Comparison of ENCODE assay signal across 23 mouse cellular contexts in the genomic region with DNA sequence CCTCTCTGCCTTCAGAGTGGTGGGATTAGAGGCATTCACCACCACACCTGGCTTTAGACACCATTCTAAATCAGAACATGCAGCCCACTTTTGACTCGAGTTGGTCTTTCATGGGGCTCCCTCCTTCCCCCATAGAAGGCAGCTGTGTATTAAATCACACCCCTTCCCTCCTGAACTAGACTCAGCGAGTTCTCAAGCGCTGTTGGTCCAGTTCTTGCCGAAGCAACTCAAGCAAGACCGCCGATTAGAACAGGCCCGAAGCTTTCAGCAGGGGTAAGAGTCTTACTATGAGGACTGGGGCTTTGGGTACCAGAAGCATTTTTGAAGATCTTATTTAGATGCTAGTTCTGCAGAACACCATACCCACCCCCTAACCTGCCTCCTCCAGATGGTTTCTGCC. TPM values are rescaled to one million over a fixed set of nuclear protein-coding genes. Genes with fewer than 3 reads are reported as not detected.
DNase-seq lines count a peak whose midpoint lies in the region; ATAC-seq and TF ChIP-seq lines count a peak whose summit lies in the region.
"Had no signal": no experiment of that assay in that cellular context is flagged by ENCODE, and none has a peak within 500 bp of the region (broad histone marks: within the 10 kb centered on the region; RNA-seq: fewer than 3 reads in every experiment).

No protein-coding gene starts in this region.

- H3K36me3 ChIP-seq in hindbrain, embryonic 16.5 days (ENCODE audit: control insufficient read depth, insufficient read depth, low read length): no peaks in the 10 kb centered on the region
- no peaks in the 10 kb centered on the region for H3K36me3 ChIP-seq in hindbrain, embryonic 14.5 days (replicated peaks; ENCODE audit: control insufficient read depth, insufficient read depth)
- no peaks in the 10 kb centered on the region for H3K36me3 ChIP-seq in midbrain, embryonic 11.5 days (ENCODE audit: control insufficient read depth, insufficient read depth, low read length)
- H3K36me3 ChIP-seq in midbrain, embryonic 13.5 days: no peaks in the 10 kb centered on the region
- no peaks in the 10 kb centered on the region for H3K36me3 ChIP-seq in testis, adult 2 months (ENCODE audit: control insufficient read depth, insufficient read depth, low read length)
- no peaks in the 10 kb centered on the region for H3K36me3 ChIP-seq in limb, embryonic 10.5 days
- no peaks in the 10 kb centered on the region for H3K36me3 ChIP-seq in forebrain, embryonic 16.5 days (ENCODE audit: control insufficient read depth, insufficient read depth)
- H3K36me3 ChIP-seq: embryonic facial prominence, embryonic 12.5 days; forebrain, embryonic 15.5 days had no signal

- H3K9ac ChIP-seq in hindbrain, embryonic 16.5 days (ENCODE audit: low read depth, low read length): no peak overlapping the region
- no peak overlapping the region for H3K9ac ChIP-seq in hindbrain, embryonic 14.5 days
- H3K9ac ChIP-seq in midbrain, embryonic 11.5 days (ENCODE audit: low read length): no peak overlapping the region
- no peak overlapping the region for H3K9ac ChIP-seq in midbrain, embryonic 13.5 days (replicated peaks)
- H3K9ac ChIP-seq in forebrain, embryonic 16.5 days (replicated peaks; ENCODE audit: low read depth, low read length): no peak overlapping the region

- H3K4me2 ChIP-seq in hindbrain, embryonic 16.5 days (ENCODE audit: low read length): no peak overlapping the region
- H3K4me2 ChIP-seq in hindbrain, embryonic 14.5 days (replicated peaks): no peak overlapping the region
- no peak overlapping the region for H3K4me2 ChIP-seq in midbrain, embryonic 11.5 days
- no peak overlapping the region for H3K4me2 ChIP-seq in midbrain, embryonic 13.5 days (replicated peaks)
- no peak overlapping the region for H3K4me2 ChIP-seq in forebrain, embryonic 16.5 days (ENCODE audit: low read length)

- peaks cover 4% of the 10 kb centered on the region for H3K4me1 ChIP-seq in hindbrain, embryonic 16.5 days (ENCODE audit: control insufficient read depth, insufficient read depth, low read depth, low read length)
- H3K4me1 ChIP-seq in hindbrain, embryonic 14.5 days (replicated peaks; ENCODE audit: control insufficient read depth, insufficient read depth, low read length): no peaks in the 10 kb centered on the region; the same call in 1 of the 2 replicates
- H3K4me1 ChIP-seq in midbrain, embryonic 11.5 days (ENCODE audit: control insufficient read depth, insufficient read depth, low read length): peaks cover 8% of the 10 kb centered on the region
- H3K4me1 ChIP-seq in midbrain, embryonic 13.5 days (replicated peaks): peaks cover 12% of the 10 kb centered on the region
- peaks cover 3% of the 10 kb centered on the region; the same call in 1 of the 2 replicates for H3K4me1 ChIP-seq in testis, adult 2 months (ENCODE audit: control insufficient read depth, insufficient read depth, low read length)
- peaks cover 12% of the 10 kb centered on the region for H3K4me1 ChIP-seq in limb, embryonic 10.5 days
- H3K4me1 ChIP-seq in forebrain, embryonic 16.5 days (replicated peaks; ENCODE audit: control insufficient read depth, insufficient read depth, low read length): peaks cover 8% of the 10 kb centered on the region

- no peak for TF ChIP-seq POLR2A in testis, adult 2 months (IDR thresholded peaks at IDR 0.05; ENCODE audit: control insufficient read depth, low read depth, low read length)

- no peak overlapping the region for H3K4me3 ChIP-seq in hindbrain, embryonic 16.5 days (ENCODE audit: low read length)
- H3K4me3 ChIP-seq in hindbrain, embryonic 14.5 days (replicated peaks; ENCODE audit: low read length): no peak overlapping the region
- no peak overlapping the region for H3K4me3 ChIP-seq in midbrain, embryonic 11.5 days (ENCODE audit: low read depth, low read length)
- no peak overlapping the region for H3K4me3 ChIP-seq in midbrain, embryonic 13.5 days (replicated peaks)
- H3K4me3 ChIP-seq in testis, adult 2 months (ENCODE audit: control insufficient read depth, low read depth, low read length): peak overlapping the region; percentile 87
- no peak overlapping the region for H3K4me3 ChIP-seq in limb, embryonic 10.5 days
- no peak overlapping the region for H3K4me3 ChIP-seq in forebrain, embryonic 16.5 days (replicated peaks; ENCODE audit: low read length)

- 82% methylated on average over 7 of the region's 7 CpGs for WGBS in hindbrain, embryonic 16.5 days
- WGBS in hindbrain, embryonic 14.5 days: 82% methylated on average over 7 of the region's 7 CpGs
- 76% methylated on average over 7 of the region's 7 CpGs for WGBS in midbrain, embryonic 11.5 days
- 78% methylated on average over 7 of the region's 7 CpGs for WGBS in midbrain, embryonic 13.5 days
- WGBS in limb, embryonic 10.5 days: 88% methylated on average over 7 of the region's 7 CpGs
- WGBS in forebrain, embryonic 16.5 days: 80% methylated on average over 7 of the region's 7 CpGs

- no peak overlapping the region for H3K27ac ChIP-seq in hindbrain, embryonic 16.5 days (ENCODE audit: low read depth, low read length)
- no peak overlapping the region for H3K27ac ChIP-seq in hindbrain, embryonic 14.5 days
- no peak overlapping the region for H3K27ac ChIP-seq in midbrain, embryonic 11.5 days (ENCODE audit: low read depth, low read length)
- no peak overlapping the region for H3K27ac ChIP-seq in midbrain, embryonic 13.5 days
- H3K27ac ChIP-seq in testis, adult 2 months (ENCODE audit: control insufficient read depth, insufficient read depth, low read depth, low read length): no peak overlapping the region
- H3K27ac ChIP-seq in limb, embryonic 10.5 days: no peak overlapping the region
- H3K27ac ChIP-seq in forebrain, embryonic 16.5 days (ENCODE audit: low read length): no peak overlapping the region
- H3K27ac ChIP-seq: embryonic facial prominence, embryonic 12.5 days; forebrain, embryonic 13.5 days; forebrain, embryonic 15.5 days had no signal

- ATAC-seq in hindbrain, embryonic 16.5 days: 0 out of 2 replicates have a peak, but pooled peaks have one; percentile 8
- no peak for ATAC-seq in hindbrain, embryonic 14.5 days (ENCODE audit: low FRiP score)
- ATAC-seq in midbrain, embryonic 11.5 days (ENCODE audit: low FRiP score): no peak
- ATAC-seq in midbrain, embryonic 13.5 days: no peak
- no peak for ATAC-seq in forebrain, embryonic 16.5 days

- no peaks in the 10 kb centered on the region for H3K9me3 ChIP-seq in hindbrain, embryonic 16.5 days (ENCODE audit: control insufficient read depth, low read length)
- no peaks in the 10 kb centered on the region for H3K9me3 ChIP-seq in hindbrain, embryonic 14.5 days (ENCODE audit: control insufficient read depth, low read length)
- no peaks in the 10 kb centered on the region for H3K9me3 ChIP-seq in midbrain, embryonic 11.5 days (ENCODE audit: control insufficient read depth, low read length)
- H3K9me3 ChIP-seq in midbrain, embryonic 13.5 days: no peaks in the 10 kb centered on the region
- no peaks in the 10 kb centered on the region for H3K9me3 ChIP-seq in limb, embryonic 10.5 days (replicated peaks)
- no peaks in the 10 kb centered on the region for H3K9me3 ChIP-seq in forebrain, embryonic 16.5 days (ENCODE audit: control insufficient read depth, low read length)
- H3K9me3 ChIP-seq: embryonic facial prominence, embryonic 12.5 days; forebrain, embryonic 13.5 days; forebrain, embryonic 15.5 days had no signal

- no peak for TF ChIP-seq CTCF in testis, adult 2 months (IDR thresholded peaks at IDR 0.05; ENCODE audit: control insufficient read depth, insufficient read depth, insufficient replicate concordance, low read depth, low read length)

- H3K27me3 ChIP-seq in hindbrain, embryonic 16.5 days (replicated peaks; ENCODE audit: control insufficient read depth, insufficient read depth, low read length): no peaks in the 10 kb centered on the region; the same call in 1 of the 2 replicates
- peaks cover 29% of the 10 kb centered on the region for H3K27me3 ChIP-seq in hindbrain, embryonic 14.5 days (ENCODE audit: control insufficient read depth, insufficient read depth, low read length)
- H3K27me3 ChIP-seq in midbrain, embryonic 11.5 days (ENCODE audit: control insufficient read depth, insufficient read depth, low read length): peaks cover 5% of the 10 kb centered on the region; the same call in 1 of the 2 replicates
- H3K27me3 ChIP-seq in midbrain, embryonic 13.5 days: peaks cover 30% of the 10 kb centered on the region
- no peaks in the 10 kb centered on the region for H3K27me3 ChIP-seq in testis, adult 2 months (ENCODE audit: control insufficient read depth, insufficient read depth, low read length)
- H3K27me3 ChIP-seq in limb, embryonic 10.5 days (ENCODE audit: low read depth, poor library complexity, severe bottlenecking): peaks cover 51% of the 10 kb centered on the region
- H3K27me3 ChIP-seq in forebrain, embryonic 16.5 days (replicated peaks; ENCODE audit: control insufficient read depth, insufficient read depth, low read length): peaks cover 2% of the 10 kb centered on the region
- H3K27me3 ChIP-seq: forebrain, embryonic 15.5 days had no signal

- DNase-seq in hindbrain, embryonic 14.5 days (ENCODE audit: low spot score): no peak
- DNase-seq in midbrain, embryonic 11.5 days (ENCODE audit: low spot score, missing footprints): peak; percentile 82
- no peak for DNase-seq in testis, postnatal 14 days (ENCODE audit: low spot score)
- DNase-seq in limb, embryonic 10.5 days (ENCODE audit: low spot score): peak; percentile 28
- DNase-seq: adrenal gland, adult 2 months; adrenal gland, postnatal 25 days; cerebellum, adult 11 months; cerebellum, adult 18-20 months; cerebellum, adult 8-10 months; cerebellum, adult 9-11 months; cerebellum, postnatal 14 days; cerebellum, postnatal 36 days; embryo, embryonic 11 days had no signal

RNA-seq across cellular contexts. Expression of a gene that starts 0.8 kb away (rescaled TPM):
- 0.15 TPM in 1 of 2 replicates, not detected in the other for polyA plus RNA-seq in hindbrain, embryonic 16.5 days (2015; fragmentation: Nextera tagmentation; extraction: Ambion mirVana)
- polyA plus RNA-seq in hindbrain, embryonic 14.5 days (2014; fragmentation: Nextera tagmentation; extraction: Ambion mirVana): not detected in 2 replicates
- polyA plus RNA-seq in midbrain, embryonic 11.5 days (2014; fragmentation: Nextera tagmentation; extraction: Ambion mirVana): not detected in 2 replicates
- polyA plus RNA-seq in midbrain, embryonic 13.5 days (2015; fragmentation: Nextera tagmentation; extraction: Ambion mirVana): not detected in 2 replicates
- 2,582 and 2,785 TPM in 2 replicates for polyA plus RNA-seq in testis, adult 2 months (2012; rRNA removed)
- polyA plus RNA-seq in limb, embryonic 10.5 days (2016; fragmentation: Nextera tagmentation; extraction: Ambion mirVana): not detected in 2 replicates
- polyA plus RNA-seq in forebrain, embryonic 16.5 days (2015; fragmentation: Nextera tagmentation; extraction: Ambion mirVana): not detected in 2 replicates
- polyA plus RNA-seq: adrenal gland, adult 2 months; brain, embryonic 14.5 days; C2C12; embryonic facial prominence, embryonic 12.5 days; forebrain, embryonic 11.5 days; forebrain, embryonic 13.5 days; forebrain, embryonic 15.5 days had no signal

RNA-seq across cellular contexts. Expression of a gene that starts 6.2 kb away (rescaled TPM):
- polyA plus RNA-seq in hindbrain, embryonic 16.5 days (2015; fragmentation: Nextera tagmentation; extraction: Ambion mirVana): 0.28 and 0.46 TPM in 2 replicates
- 0.18 and 0.40 TPM in 2 replicates for polyA plus RNA-seq in hindbrain, embryonic 14.5 days (2014; fragmentation: Nextera tagmentation; extraction: Ambion mirVana)
- not detected in 2 replicates for polyA plus RNA-seq in midbrain, embryonic 11.5 days (2014; fragmentation: Nextera tagmentation; extraction: Ambion mirVana)
- 0.15 and 0.22 TPM in 2 replicates for polyA plus RNA-seq in midbrain, embryonic 13.5 days (2015; fragmentation: Nextera tagmentation; extraction: Ambion mirVana)
- polyA plus RNA-seq in testis, adult 2 months (2012; rRNA removed): 0.37 and 0.53 TPM in 2 replicates
- polyA plus RNA-seq in limb, embryonic 10.5 days (2016; fragmentation: Nextera tagmentation; extraction: Ambion mirVana): 0.21 and 0.84 TPM in 2 replicates
- 0.16 TPM in 1 of 2 replicates, not detected in the other for polyA plus RNA-seq in forebrain, embryonic 16.5 days (2015; fragmentation: Nextera tagmentation; extraction: Ambion mirVana)
- polyA plus RNA-seq: C2C12 had no signal

RNA-seq across cellular contexts. Expression of a gene that starts 55.9 kb away (rescaled TPM):
- 6.0 and 8.6 TPM in 2 replicates for polyA plus RNA-seq in hindbrain, embryonic 16.5 days (2015; fragmentation: Nextera tagmentation; extraction: Ambion mirVana)
- polyA plus RNA-seq in hindbrain, embryonic 14.5 days (2014; fragmentation: Nextera tagmentation; extraction: Ambion mirVana): 5.3 and 5.6 TPM in 2 replicates
- polyA plus RNA-seq in midbrain, embryonic 11.5 days (2014; fragmentation: Nextera tagmentation; extraction: Ambion mirVana): 2.3 and 3.2 TPM in 2 replicates
- 1.3 and 2.6 TPM in 2 replicates for polyA plus RNA-seq in midbrain, embryonic 13.5 days (2015; fragmentation: Nextera tagmentation; extraction: Ambion mirVana)
- 2.1 and 2.3 TPM in 2 replicates for polyA plus RNA-seq in testis, adult 2 months (2012; rRNA removed)
- polyA plus RNA-seq in limb, embryonic 10.5 days (2016; fragmentation: Nextera tagmentation; extraction: Ambion mirVana): 3.2 and 3.6 TPM in 2 replicates
- 3.3 and 4.5 TPM in 2 replicates for polyA plus RNA-seq in forebrain, embryonic 16.5 days (2015; fragmentation: Nextera tagmentation; extraction: Ambion mirVana)

Comparison
In these comparisons a context has a peak if more than half of its experiments do, and no peak if none do; other contexts are left out.
1. DNase-seq: peak in midbrain, embryonic 11.5 days (single experiment) and limb, embryonic 10.5 days (single experiment); none in hindbrain, embryonic 14.5 days (single experiment) and testis, postnatal 14 days (single experiment).
2. RNA of a gene that starts 0.8 kb away (polyA plus RNA-seq): 2,582 to 2,785 TPM in testis, adult 2 months; not detected in hindbrain, embryonic 14.5 days, not detected in forebrain, embryonic 16.5 days, not detected in midbrain, embryonic 13.5 days, 0.15 TPM in hindbrain, embryonic 16.5 days, not detected in midbrain, embryonic 11.5 days and not detected in limb, embryonic 10.5 days; every median in the first group is over 1,000 times any median in the second.